Mouse (Mus musculus) embryonic facial prominence, embryonic 15.5 days (tissue): ENCODE results near the gene Adora1. TPM values are rescaled to one million over a fixed set of nuclear protein-coding genes. Genes with fewer than 3 reads are reported as not detected.

Experiments
- ATAC-seq: fragments of 200-750 bp; cut with Nextera tagmentation; 2 replicates; pipeline ENCODE4 v1.8.0; 2017; ENCODE audit warnings: low read depth, moderate TSS enrichment; ENCODE audit not compliant: insufficient number of reproducible peaks, low FRiP score, low TSS enrichment
- H3K27ac ChIP-seq: fragments of 300-500 bp; sonication (generic); replicated peaks from 2 replicates; pipeline ENCODE4 v1.5.1; 2015; ENCODE audit warnings: mild to moderate bottlenecking, inconsistent platforms
- H3K27me3 ChIP-seq: fragments of 300-500 bp; sonication (generic); 2 replicates; pipeline ENCODE4 v1.6.1; 2015; ENCODE audit warnings: inconsistent platforms
- H3K36me3 ChIP-seq: fragments of 300-500 bp; sonication (generic); 2 replicates; pipeline ENCODE4 v1.6.1; 2015; ENCODE audit warnings: mild to moderate bottlenecking, inconsistent platforms
- H3K4me1 ChIP-seq: fragments of 300-500 bp; sonication (generic); 2 replicates; pipeline ENCODE4 v1.6.1; 2015; ENCODE audit warnings: inconsistent platforms
- H3K4me2 ChIP-seq: fragments of 300-500 bp; sonication (generic); replicated peaks from 2 replicates; pipeline ENCODE4 v1.6.1; 2015; ENCODE audit warnings: mild to moderate bottlenecking, inconsistent platforms
- H3K4me3 ChIP-seq: fragments of 300-500 bp; sonication (generic); replicated peaks from 2 replicates; pipeline ENCODE4 v1.5.1; 2015; ENCODE audit warnings: mild to moderate bottlenecking, inconsistent platforms
- H3K9ac ChIP-seq: fragments of 300-500 bp; sonication (generic); 2 replicates; pipeline ENCODE4 v1.6.1; 2015; ENCODE audit warnings: inconsistent platforms
- H3K9me3 ChIP-seq: fragments of 300-500 bp; sonication (generic); replicated peaks from 2 replicates; pipeline ENCODE4 v1.6.1; 2016; ENCODE audit warnings: inconsistent platforms
- WGBS: fragments of 180-500 bp; shearing (Covaris S2); methylation state at CpG from one replicate; pipeline ENCODE4 v1.1.7; 2015; 5-methylcytosine and 5-hydroxymethylcytosine counted together
- polyA plus RNA-seq: library from polyadenylated mRNA; unstranded; fragments of >200 nt; fragmentation: Nextera tagmentation; extraction: Ambion mirVana; gene quantifications from 2 replicates; pipeline ENCODE4 v1.2.1, GENCODE M21; 2015

Gene Adora1
- polyA plus RNA-seq, 1 experiment from 2014 or later = 4.1 TPM

GRCm38 (mm10) chr1:134191192-134191591, 44.0 kb downstream of the Adora1 start:
- Histone ChIP-seq H3K9me3 (no peaks in the 10 kb centered on the region), H3K4me2 (no peak overlapping the region), H3K9ac (no peak overlapping the region), H3K4me3 (no peak overlapping the region), H3K27ac (no peak overlapping the region), H3K4me1 (peaks cover 45% of the 10 kb centered on the region), H3K27me3 (no peaks in the 10 kb centered on the region), H3K36me3 (no peaks in the 10 kb centered on the region)
- 80% methylated on average over 5 of the region's 5 CpGs for WGBS
- ATAC-seq = no peak

GRCm38 (mm10) chr1:134188989-134189729, 46.1 kb downstream of the Adora1 start:
- Histone ChIP-seq H3K27ac (0 out of 2 replicates have a peak overlapping the region, but pooled peaks have one; percentile 3), H3K9me3 (no peaks in the 10 kb centered on the region), H3K9ac (no peak overlapping the region), H3K4me2 (no peak overlapping the region), H3K27me3 (no peaks in the 10 kb centered on the region), H3K4me1 (peaks cover 27% of the 10 kb centered on the region), H3K4me3 (no peak overlapping the region), H3K36me3 (no peaks in the 10 kb centered on the region)
- ATAC-seq = no peak
- WGBS = 28% methylated on average over 12 of the region's 12 CpGs

DNA sequence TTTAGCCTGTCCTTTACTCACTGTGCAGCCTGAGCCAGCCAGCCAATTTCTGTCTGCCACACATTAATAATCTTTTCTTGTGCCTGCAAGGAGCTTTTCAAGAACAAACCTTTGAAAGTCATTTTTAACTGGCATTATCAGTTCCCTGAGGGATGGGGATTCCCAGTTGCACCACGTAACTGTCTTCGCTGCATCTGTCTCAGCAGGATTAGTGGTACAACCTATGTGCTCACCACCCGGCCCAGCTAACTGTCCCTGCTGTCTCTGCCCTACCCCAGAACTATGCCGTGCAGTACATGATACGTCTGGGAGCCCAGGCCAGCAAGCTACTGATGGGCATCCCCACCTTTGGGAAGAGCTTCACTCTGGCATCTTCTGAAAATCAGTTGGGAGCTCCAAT, 47.0 kb downstream of the Adora1 start:
- 63% methylated on average over 5 of the region's 5 CpGs for WGBS
- ATAC-seq = no peak
- H3K4me1 ChIP-seq = peaks cover 20% of the 10 kb centered on the region
- H3K27me3 ChIP-seq = no peaks in the 10 kb centered on the region
- H3K4me2 ChIP-seq = no peak overlapping the region
- H3K27ac ChIP-seq = no peak overlapping the region
- H3K36me3 ChIP-seq = no peaks in the 10 kb centered on the region
- no peak overlapping the region for H3K4me3 ChIP-seq
- no peak overlapping the region for H3K9ac ChIP-seq
- H3K9me3 ChIP-seq = no peaks in the 10 kb centered on the region

GRCm38 (mm10) chr1:134184089-134184488, 51.1 kb downstream of the Adora1 start:
- H3K36me3 ChIP-seq = no peaks in the 10 kb centered on the region
- no peak overlapping the region for H3K27ac ChIP-seq
- no peaks in the 10 kb centered on the region for H3K9me3 ChIP-seq
- no peak for ATAC-seq
- H3K4me1 ChIP-seq = peaks cover 9% of the 10 kb centered on the region
- no peak overlapping the region for H3K9ac ChIP-seq
- no peak overlapping the region for H3K4me2 ChIP-seq
- H3K27me3 ChIP-seq = no peaks in the 10 kb centered on the region
- no peak overlapping the region for H3K4me3 ChIP-seq
- 89% methylated on average over 4 of the region's 4 CpGs for WGBS

DNA sequence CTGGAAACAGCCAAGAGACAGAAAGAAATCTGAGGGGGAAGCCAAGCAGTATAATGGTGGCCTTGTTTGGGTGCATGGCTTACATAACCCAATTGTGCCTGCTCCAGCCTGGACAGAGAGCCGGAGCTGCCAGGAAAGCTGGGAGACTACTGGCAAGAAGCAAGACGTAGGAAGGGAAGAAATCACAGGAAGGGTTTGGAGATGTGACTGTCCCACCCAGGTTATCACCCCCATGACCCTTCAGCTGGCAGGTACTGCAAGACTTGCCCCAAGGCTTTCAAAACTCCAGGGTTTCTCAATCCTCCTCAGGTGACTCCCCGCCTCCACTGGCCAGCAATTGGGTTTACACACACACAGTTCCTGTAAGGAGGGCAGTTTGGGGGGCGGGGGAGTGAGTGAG, 53.2 kb downstream of the Adora1 start, which contains the start of gene Chil1:
TSS of gene Chil1 (plus strand) at position 152 of the 400 bp plus-strand sequence.
- Histone ChIP-seq H3K9me3 (no peaks in the 10 kb centered on the region), H3K36me3 (no peaks in the 10 kb centered on the region), H3K27ac (no peak within 1 kb of the TSS), H3K4me3 (no peak within 1 kb of the TSS), H3K9ac (no peak within 1 kb of the TSS; the same call in 1 of the 2 replicates), H3K27me3 (no peaks in the 10 kb centered on the region), H3K4me2 (no peak within 1 kb of the TSS), H3K4me1 (0 out of 2 replicates have a peak, but pooled peaks cover 3% of the 10 kb centered on the region)
- 41% methylated on average over 4 of the region's 4 CpGs for WGBS
- no peak for ATAC-seq

GRCm38 (mm10) chr1:134177976-134178375, 57.3 kb downstream of the Adora1 start:
- no peaks in the 10 kb centered on the region for H3K36me3 ChIP-seq

GRCm38 (mm10) chr1:134173081-134173480, 62.1 kb downstream of the Adora1 start:
- ATAC-seq = no peak

More at GRCm38 (mm10) chr1:134177976-134178375, 57.3 kb downstream of the Adora1 start:
- Histone ChIP-seq H3K4me2 (no peak overlapping the region), H3K4me3 (no peak overlapping the region), H3K27me3 (no peaks in the 10 kb centered on the region), H3K27ac (no peak overlapping the region), H3K4me1 (0 out of 2 replicates have a peak, but pooled peaks cover 3% of the 10 kb centered on the region), H3K9ac (no peak overlapping the region), H3K9me3 (no peaks in the 10 kb centered on the region)
- no peak for ATAC-seq
- 72% methylated on average over 5 of the region's 5 CpGs for WGBS

GRCm38 (mm10) chr1:134168985-134169697, 66.1 kb downstream of the Adora1 start:
- no peak for ATAC-seq
- no peaks in the 10 kb centered on the region for H3K36me3 ChIP-seq
- no peaks in the 10 kb centered on the region for H3K4me1 ChIP-seq
- H3K9me3 ChIP-seq = no peaks in the 10 kb centered on the region
- no peak overlapping the region for H3K4me2 ChIP-seq
- H3K9ac ChIP-seq = no peak overlapping the region
- no peak overlapping the region for H3K4me3 ChIP-seq
- WGBS = 83% methylated on average over 8 of the region's 8 CpGs
- no peaks in the 10 kb centered on the region for H3K27me3 ChIP-seq
- H3K27ac ChIP-seq = no peak overlapping the region

More at GRCm38 (mm10) chr1:134173081-134173480, 62.1 kb downstream of the Adora1 start:
- 0 out of 2 replicates have a peak, but pooled peaks cover 3% of the 10 kb centered on the region for H3K4me1 ChIP-seq
- no peak overlapping the region for H3K4me2 ChIP-seq
- no peaks in the 10 kb centered on the region for H3K36me3 ChIP-seq
- H3K4me3 ChIP-seq = no peak overlapping the region
- 54% methylated on average over 7 of the region's 7 CpGs for WGBS
- no peak overlapping the region for H3K27ac ChIP-seq
- no peaks in the 10 kb centered on the region for H3K27me3 ChIP-seq
- no peaks in the 10 kb centered on the region for H3K9me3 ChIP-seq
- no peak overlapping the region for H3K9ac ChIP-seq

DNA sequence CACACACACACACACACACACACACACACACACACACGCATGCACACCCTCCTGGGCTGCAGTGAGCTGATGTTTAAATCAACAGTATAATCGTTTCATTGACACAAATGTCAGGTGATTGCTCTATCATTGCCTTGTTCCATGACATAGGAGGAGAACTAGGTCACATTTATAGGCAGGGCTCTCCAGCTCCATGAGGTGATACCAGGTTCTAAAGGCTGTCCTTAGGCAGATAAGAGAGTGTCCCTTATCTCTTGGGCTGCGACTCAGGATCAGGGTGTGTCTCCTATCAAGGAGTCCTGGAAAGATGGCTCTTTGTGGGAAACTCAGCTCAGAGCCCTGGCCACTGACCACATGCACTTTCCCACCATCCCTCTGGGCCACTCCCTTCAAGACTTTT, 66.7 kb downstream of the Adora1 start:
- Histone ChIP-seq H3K4me2 (no peak overlapping the region), H3K4me3 (no peak overlapping the region), H3K9me3 (no peaks in the 10 kb centered on the region), H3K27ac (no peak overlapping the region), H3K27me3 (no peaks in the 10 kb centered on the region), H3K9ac (no peak overlapping the region), H3K4me1 (no peaks in the 10 kb centered on the region), H3K36me3 (no peaks in the 10 kb centered on the region)
- WGBS = 83% methylated on average over 3 of the region's 3 CpGs
- ATAC-seq = no peak

DNA sequence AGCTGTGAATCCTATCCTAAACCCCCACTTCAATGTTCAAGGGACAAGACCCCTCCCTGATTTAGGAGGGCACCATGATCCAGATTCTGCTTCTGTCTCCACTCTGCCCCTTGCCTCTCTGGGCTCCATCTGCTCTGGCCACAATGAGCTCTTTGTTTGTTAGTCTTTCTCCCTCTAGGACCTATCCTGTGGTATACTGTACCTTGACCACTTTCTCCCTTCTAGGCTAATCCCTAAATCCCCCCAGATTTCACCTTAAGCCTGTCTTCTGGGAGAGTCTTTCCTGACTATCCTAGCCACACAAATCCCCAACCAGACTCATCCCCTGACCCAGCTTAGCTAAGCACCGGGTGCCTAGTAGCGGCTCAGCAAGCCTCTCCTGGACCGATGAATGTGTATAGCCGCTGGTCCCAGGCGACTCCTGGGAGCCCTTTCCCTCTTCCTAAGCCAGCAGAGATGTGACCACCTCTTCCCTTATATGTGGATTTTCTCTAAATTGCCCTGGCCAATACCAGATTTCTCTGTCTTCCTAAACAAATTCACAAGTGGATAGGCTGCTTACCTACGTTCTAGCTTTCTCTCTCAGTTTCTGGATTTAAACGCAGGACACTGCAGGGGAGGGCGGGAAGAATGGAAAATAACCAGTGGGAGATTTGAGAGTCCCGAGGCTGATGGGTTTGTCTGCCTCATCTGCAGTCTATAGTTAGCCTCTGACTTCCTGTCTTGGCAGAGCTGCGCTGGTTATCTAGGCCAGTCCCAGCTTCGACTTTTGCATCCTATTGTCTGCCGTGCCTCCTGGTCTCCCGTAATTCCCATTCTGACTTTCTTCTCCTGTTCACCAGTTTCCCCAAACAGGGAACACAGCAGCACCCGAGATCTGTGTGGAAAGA, 67.6 kb downstream of the Adora1 start:
- Histone ChIP-seq H3K4me2 (no peak overlapping the region), H3K4me3 (no peak overlapping the region), H3K27me3 (no peaks in the 10 kb centered on the region), H3K27ac (no peak overlapping the region), H3K36me3 (no peaks in the 10 kb centered on the region), H3K9ac (no peak overlapping the region), H3K9me3 (no peaks in the 10 kb centered on the region), H3K4me1 (no peaks in the 10 kb centered on the region)
- ATAC-seq = no peak
- WGBS = 42% methylated on average over 14 of the region's 14 CpGs

- Histone ChIP-seq H3K9me3 (no peaks in the 10 kb centered on the region), H3K36me3 (no peaks in the 10 kb centered on the region), H3K9ac (no peak overlapping the region), H3K4me3 (no peak overlapping the region), H3K4me1 (no peaks in the 10 kb centered on the region), H3K4me2 (no peak overlapping the region), H3K27ac (no peak overlapping the region), H3K27me3 (no peaks in the 10 kb centered on the region)
- WGBS = 92% methylated on average over 3 of the region's 3 CpGs
- ATAC-seq = no peak
These were observed 68.7 kb downstream of the Adora1 start for GRCm38 (mm10) chr1:134166547-134166946.
